Mouse (Mus musculus) embryonic facial prominence, embryonic 11.5 days (tissue): ENCODE measurements at regions not wholly inside any gene's neighbourhood (a gene's known extent, or its start where the extent isn't known, plus 50 kb on each side); places are given as distances from the start of the nearest gene placed in this dataset.
A peak's percentile ranks its signal among the peaks of the same experiment; 100 is the strongest.

Source experiments
- ATAC-seq: fragments of 200-750 bp; cut with Nextera tagmentation; replicated peaks from 2 replicates; pipeline ENCODE4 v1.8.0; 2017; ENCODE audit warnings: low read depth; ENCODE audit not compliant: insufficient number of reproducible peaks, low FRiP score, low TSS enrichment
- DNase-seq: peaks from one replicate; pipeline ENCODE4 v3.0.0-alpha.2; 2015; ENCODE audit warnings: low spot score
- H3K27ac ChIP-seq: fragments of 300-500 bp; sonication (generic); replicated peaks from 2 replicates; pipeline ENCODE4 v1.5.1; 2014; ENCODE audit warnings: mild to moderate bottlenecking, low read depth, low read length, control low read depth
- H3K27me3 ChIP-seq: fragments of 300-500 bp; sonication (generic); 2 replicates; pipeline ENCODE4 v1.6.1; 2014; ENCODE audit warnings: mild to moderate bottlenecking, low read length, moderate library complexity, mixed read lengths; ENCODE audit not compliant: control insufficient read depth, insufficient read depth
- H3K36me3 ChIP-seq: fragments of 300-500 bp; sonication (generic); replicated peaks from 2 replicates; pipeline ENCODE4 v1.6.1; 2014; ENCODE audit warnings: low read depth, mild to moderate bottlenecking, low read length, moderate library complexity, mixed read lengths; ENCODE audit not compliant: control insufficient read depth, insufficient read depth
- H3K4me1 ChIP-seq: fragments of 300-500 bp; sonication (generic); 2 replicates; pipeline ENCODE4 v1.6.1; 2014; ENCODE audit warnings: low read length, mixed read lengths; ENCODE audit not compliant: control insufficient read depth, insufficient read depth
- H3K4me2 ChIP-seq: fragments of 300-500 bp; sonication (generic); 2 replicates; pipeline ENCODE4 v1.6.1; 2014; ENCODE audit warnings: low read depth, mild to moderate bottlenecking, control low read depth, low read length, moderate library complexity
- H3K4me3 ChIP-seq: fragments of 300-500 bp; sonication (generic); 2 replicates; pipeline ENCODE4 v1.5.1; 2014; ENCODE audit warnings: low read depth, low read length, control low read depth
- H3K9ac ChIP-seq: fragments of 300-500 bp; sonication (generic); replicated peaks from 2 replicates; pipeline ENCODE4 v1.6.1; 2014; ENCODE audit warnings: mild to moderate bottlenecking, control low read depth, low read length
- H3K9me3 ChIP-seq: fragments of 300-500 bp; sonication (generic); replicated peaks from 2 replicates; pipeline ENCODE4 v1.6.1; 2016; ENCODE audit warnings: mild to moderate bottlenecking, low read length, inconsistent platforms, mixed read lengths; ENCODE audit not compliant: control insufficient read depth
- WGBS: fragments of 180-500 bp; shearing (Covaris S2); extraction: QIAGEN DNeasy Blood & Tissue Kit; methylation state at CpG from one replicate; pipeline ENCODE4 v1.1.7; 2014; 5-methylcytosine and 5-hydroxymethylcytosine counted together

DNA sequence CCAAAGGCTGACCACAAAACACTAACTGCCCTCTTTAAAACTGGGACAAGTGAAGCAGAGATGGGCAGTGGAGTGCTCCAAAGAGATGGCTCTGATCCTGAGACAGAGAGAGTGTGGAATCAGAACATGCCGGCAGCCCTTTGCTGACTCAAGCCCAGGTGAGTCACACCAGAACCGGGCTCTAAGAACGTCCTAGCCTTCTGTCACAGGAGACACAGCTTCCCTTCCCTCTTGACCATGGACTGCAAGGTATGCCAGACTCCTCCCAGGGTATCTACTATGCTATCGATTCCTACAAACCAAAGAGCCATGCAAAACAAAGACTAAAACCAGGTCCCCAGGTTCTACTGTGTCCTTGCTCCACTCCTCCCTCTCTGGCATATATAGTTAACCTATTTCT lies 98.0 kb downstream of the Dhx15 start:
- ATAC-seq: no peak
- no peak for DNase-seq
- no peaks in the 10 kb centered on the region for H3K27me3 ChIP-seq
- H3K4me1 ChIP-seq: no peaks in the 10 kb centered on the region
- H3K9ac ChIP-seq: no peak overlapping the region
- H3K4me2 ChIP-seq: no peak overlapping the region
- 86% methylated on average over 4 of the region's 4 CpGs for WGBS
- H3K27ac ChIP-seq: no peak overlapping the region
- H3K4me3 ChIP-seq: no peak overlapping the region
- no peaks in the 10 kb centered on the region for H3K36me3 ChIP-seq
- H3K9me3 ChIP-seq: no peaks in the 10 kb centered on the region

DNA sequence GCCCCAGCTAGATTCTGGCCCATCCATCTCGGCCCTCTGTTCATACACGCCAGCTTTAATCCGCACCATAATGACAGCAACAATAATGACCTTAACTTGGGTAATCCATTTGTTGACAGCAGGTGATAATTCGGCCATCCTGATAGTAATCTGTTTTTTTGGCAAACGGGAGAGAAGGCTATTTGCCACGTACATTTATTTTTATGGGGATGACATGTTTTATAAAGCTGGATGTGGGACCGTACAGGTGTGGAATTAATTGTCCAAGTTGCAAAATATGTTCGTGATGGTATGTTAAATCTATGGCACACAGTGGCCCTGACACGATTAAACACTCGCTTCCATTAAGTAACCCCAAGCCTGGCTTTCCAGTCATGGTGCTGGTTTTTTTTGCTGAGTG lies 102.2 kb downstream of the Dhx15 start:
- no peaks in the 10 kb centered on the region for H3K9me3 ChIP-seq
- no peak overlapping the region for H3K4me3 ChIP-seq
- no peak overlapping the region for H3K4me2 ChIP-seq
- no peak overlapping the region for H3K27ac ChIP-seq
- no peaks in the 10 kb centered on the region for H3K4me1 ChIP-seq
- no peaks in the 10 kb centered on the region for H3K27me3 ChIP-seq
- no peak for DNase-seq
- 82% methylated on average over 10 of the region's 10 CpGs for WGBS
- H3K9ac ChIP-seq: no peak overlapping the region
- ATAC-seq: no peak
- H3K36me3 ChIP-seq: no peaks in the 10 kb centered on the region

DNA sequence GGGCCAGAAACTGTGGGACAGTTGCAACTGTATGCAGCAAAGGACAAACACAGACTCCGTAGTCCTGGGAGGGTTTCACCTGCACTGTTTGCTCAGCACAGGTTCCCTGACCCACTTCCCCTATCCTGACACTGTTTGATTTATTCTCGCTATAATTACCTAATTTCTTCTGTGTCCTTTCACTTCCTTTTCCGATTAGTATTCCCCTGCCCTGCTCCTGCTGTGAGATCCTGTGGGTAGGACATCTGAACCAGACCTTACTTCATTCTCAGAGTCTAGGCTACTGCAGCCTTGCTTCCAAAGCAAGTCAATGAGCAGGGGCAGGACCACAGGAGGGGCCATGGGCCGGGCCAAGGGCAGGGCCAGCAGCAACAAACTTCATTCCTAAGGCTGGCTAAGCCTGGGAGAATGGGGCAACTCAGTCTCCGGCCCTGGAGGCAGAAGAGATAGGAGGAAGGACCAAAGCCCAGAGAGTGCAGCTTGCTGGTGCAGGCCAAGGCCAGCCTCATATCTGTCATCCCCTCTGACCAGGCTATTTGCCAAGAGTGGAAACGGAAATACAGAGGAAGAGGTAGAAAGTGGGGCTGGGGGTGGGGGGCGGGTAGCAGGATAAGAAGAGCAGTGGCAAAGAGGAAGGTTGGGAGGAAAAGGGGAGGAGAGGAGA lies 103.4 kb downstream of the Dhx15 start:
- Histone ChIP-seq H3K9ac (no peak overlapping the region), H3K27me3 (no peaks in the 10 kb centered on the region), H3K27ac (no peak overlapping the region), H3K4me2 (no peak overlapping the region), H3K9me3 (no peaks in the 10 kb centered on the region), H3K36me3 (no peaks in the 10 kb centered on the region), H3K4me1 (no peaks in the 10 kb centered on the region), H3K4me3 (no peak overlapping the region)
- 53% methylated on average over 7 of the region's 7 CpGs for WGBS
- no peak for ATAC-seq
- DNase-seq: no peak

DNA sequence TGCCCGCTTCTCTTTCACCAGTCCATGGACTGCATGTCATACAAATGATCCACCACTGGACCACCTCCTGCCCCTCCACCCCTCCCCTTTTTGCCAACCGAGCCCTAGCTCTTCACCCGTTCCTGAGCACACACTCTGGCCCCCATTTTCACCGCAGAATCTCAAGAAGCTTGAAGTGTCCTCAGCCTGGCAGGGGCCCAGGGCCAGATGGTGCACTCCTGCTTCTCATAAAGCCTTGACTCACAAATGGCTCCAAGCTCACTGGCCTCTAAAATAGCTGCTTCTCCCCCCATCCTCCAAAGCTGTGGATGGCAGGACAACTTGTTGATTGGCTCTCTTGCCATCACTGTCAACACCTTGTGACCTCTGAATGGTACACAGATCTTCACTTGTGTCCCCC lies 110.0 kb downstream of the Dhx15 start:
- Histone ChIP-seq H3K27ac (no peak overlapping the region), H3K9me3 (no peaks in the 10 kb centered on the region), H3K36me3 (no peaks in the 10 kb centered on the region), H3K4me2 (no peak overlapping the region), H3K27me3 (no peaks in the 10 kb centered on the region), H3K4me3 (no peak overlapping the region), H3K4me1 (no peaks in the 10 kb centered on the region), H3K9ac (no peak overlapping the region)
- DNase-seq (no peak), ATAC-seq (no peak)
- WGBS: 82% methylated on average over 4 of the region's 4 CpGs

DNA sequence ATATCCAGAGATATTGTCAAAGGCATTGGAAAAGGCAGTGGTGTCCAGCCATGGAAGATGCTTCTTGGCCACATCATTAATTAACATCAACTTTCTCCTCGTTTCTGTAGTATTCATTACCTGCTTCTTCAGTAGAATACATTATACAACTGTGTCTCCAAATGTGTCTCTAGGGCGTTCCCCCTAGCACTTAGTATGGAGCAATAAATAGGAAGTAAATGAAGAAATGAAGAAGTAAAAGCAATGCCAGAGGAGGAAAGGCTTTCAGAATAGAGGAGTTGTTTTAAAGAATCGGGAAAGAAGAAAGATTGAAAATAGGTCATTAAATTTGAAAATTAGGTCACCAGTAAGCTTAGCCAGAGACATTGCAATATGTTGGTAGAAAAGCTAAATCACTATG lies 112.6 kb downstream of the Dhx15 start:
- no peaks in the 10 kb centered on the region for H3K27me3 ChIP-seq
- H3K9ac ChIP-seq: no peak overlapping the region
- H3K4me3 ChIP-seq: no peak overlapping the region
- H3K36me3 ChIP-seq: no peaks in the 10 kb centered on the region
- no peak overlapping the region for H3K4me2 ChIP-seq
- ATAC-seq: no peak
- H3K4me1 ChIP-seq: no peaks in the 10 kb centered on the region
- DNase-seq: no peak
- WGBS: 80% methylated on average over 3 of the region's 3 CpGs
- H3K27ac ChIP-seq: no peak overlapping the region
- no peaks in the 10 kb centered on the region for H3K9me3 ChIP-seq

DNA sequence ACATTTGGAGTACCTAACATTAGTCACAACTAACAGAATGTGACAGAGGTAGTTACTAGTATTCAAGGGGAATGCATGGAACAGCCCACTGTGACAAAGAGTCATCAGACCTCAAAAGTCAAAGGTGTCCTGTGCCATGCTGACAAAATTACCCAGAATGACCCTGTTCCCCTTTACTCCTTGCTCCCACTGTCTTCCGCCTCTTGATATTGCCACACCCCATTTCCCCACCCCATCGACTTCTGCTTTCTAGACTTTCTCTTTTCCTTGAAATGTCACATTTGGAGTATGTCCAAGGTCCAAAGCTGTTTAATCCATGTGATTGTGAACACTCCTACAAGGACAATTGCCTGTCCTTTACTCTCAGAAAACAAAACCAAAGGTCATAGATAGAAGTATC lies 115.2 kb downstream of the Dhx15 start:
- Histone ChIP-seq H3K36me3 (no peaks in the 10 kb centered on the region), H3K27ac (no peak overlapping the region), H3K4me2 (no peak overlapping the region), H3K4me3 (no peak overlapping the region), H3K9ac (no peak overlapping the region), H3K27me3 (no peaks in the 10 kb centered on the region), H3K4me1 (no peaks in the 10 kb centered on the region), H3K9me3 (no peaks in the 10 kb centered on the region)
- no peak for DNase-seq
- ATAC-seq: no peak
- WGBS: 91% methylated on average over 2 of the region's 2 CpGs

DNA sequence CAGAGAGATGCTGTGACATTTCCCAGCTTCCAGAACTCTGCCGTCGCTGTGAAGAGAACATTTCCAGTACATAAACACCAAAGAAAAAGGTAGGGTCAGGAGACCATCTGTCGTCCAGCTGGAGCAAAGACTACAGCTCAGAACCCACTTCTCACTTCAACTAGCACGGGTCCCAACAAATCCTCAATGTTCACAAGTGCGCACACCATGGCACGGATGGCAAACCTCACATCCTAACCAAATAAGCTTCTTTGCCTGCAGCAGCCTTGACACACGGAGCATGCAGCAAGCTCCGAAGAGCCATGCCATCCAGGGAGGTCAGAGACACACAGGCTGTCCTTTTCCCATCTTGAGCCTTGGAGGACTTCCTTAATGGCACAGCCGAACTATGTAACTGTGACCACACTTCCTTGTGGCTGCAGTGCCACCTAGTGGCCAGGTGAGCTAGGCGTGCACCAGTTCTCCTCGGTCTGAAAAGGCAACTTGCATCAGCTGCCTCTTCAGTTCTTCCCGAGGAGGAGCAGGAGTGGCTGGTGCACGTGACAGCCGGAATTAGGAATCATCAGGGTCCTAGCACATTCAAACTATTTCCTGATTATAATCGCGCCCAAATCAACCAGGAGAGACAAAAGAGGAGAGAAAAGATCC lies 125.4 kb downstream of the Dhx15 start:
- Histone ChIP-seq H3K9me3 (no peaks in the 10 kb centered on the region), H3K9ac (no peak overlapping the region), H3K4me3 (no peak overlapping the region), H3K4me1 (no peaks in the 10 kb centered on the region), H3K4me2 (no peak overlapping the region), H3K36me3 (no peaks in the 10 kb centered on the region), H3K27me3 (no peaks in the 10 kb centered on the region), H3K27ac (no peak overlapping the region)
- 30% methylated on average over 16 of the region's 16 CpGs for WGBS
- peak; percentile 91 for DNase-seq
- peak; percentile 75 for ATAC-seq

DNA sequence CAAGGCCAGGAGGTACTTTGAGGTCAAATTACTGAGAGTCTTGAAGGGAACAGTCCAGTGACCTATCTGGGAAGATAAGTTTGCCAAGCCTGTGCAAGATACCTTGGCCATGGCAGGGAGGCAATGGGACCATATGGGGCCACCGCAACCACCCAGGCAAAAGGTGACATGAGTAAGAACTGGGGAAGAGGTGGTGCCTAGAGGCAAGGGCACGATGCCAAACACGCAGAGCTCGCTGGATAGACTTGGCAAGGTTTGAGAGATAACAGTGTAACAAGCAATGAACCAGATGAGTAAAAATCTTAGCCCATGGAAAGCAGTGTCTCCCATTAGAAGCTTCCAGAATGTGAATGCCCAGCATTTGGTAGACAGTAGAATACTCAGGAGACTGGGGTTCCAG lies 128.1 kb downstream of the Dhx15 start:
- ATAC-seq (no peak), DNase-seq (no peak)
- Histone ChIP-seq H3K9me3 (no peaks in the 10 kb centered on the region), H3K9ac (no peak overlapping the region), H3K4me2 (no peak overlapping the region), H3K27ac (no peak overlapping the region), H3K27me3 (no peaks in the 10 kb centered on the region), H3K4me3 (no peak overlapping the region), H3K4me1 (no peaks in the 10 kb centered on the region), H3K36me3 (no peaks in the 10 kb centered on the region)
- WGBS: 86% methylated on average over 4 of the region's 4 CpGs
